Mouse (Mus musculus) liver, embryonic 14 days (tissue): ENCODE data around the gene Olfr1326-ps1. TPM values are rescaled to one million over a fixed set of nuclear protein-coding genes. Genes with fewer than 3 reads are reported as not detected.

Experiments used
- polyA plus RNA-seq: library from polyadenylated mRNA; depleted of rRNA; stranded (reverse); fragments of >200 nt; gene quantifications from 2 replicates; pipeline ENCODE4 v1.2.3, GENCODE M21; 2012; rRNA removed

The Olfr1326-ps1 gene
- not detected in 2 replicates for polyA plus RNA-seq

DNA sequence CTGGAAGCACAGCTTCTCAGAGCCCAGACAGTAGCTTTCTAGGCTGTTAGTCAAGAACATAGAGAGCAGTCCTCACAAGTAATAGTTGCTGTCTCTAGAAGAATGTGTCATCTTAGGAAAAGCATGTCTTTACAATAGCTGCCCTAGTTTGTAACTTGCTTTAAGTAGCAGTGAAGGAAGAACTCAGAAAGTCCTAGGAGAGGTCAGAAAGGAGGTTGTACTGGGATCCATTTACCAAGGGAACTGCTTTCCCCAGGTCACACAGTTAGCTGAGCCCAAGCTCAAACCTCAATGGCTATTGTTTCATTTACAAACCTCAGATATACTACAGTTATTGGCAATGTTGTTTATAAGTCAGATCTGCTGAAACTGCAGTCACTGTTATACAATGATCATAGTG lies at the start of gene Olfr1326-ps1:
TSS of gene Olfr1326-ps1 (minus strand) at position 101 of the 400 bp plus-strand sequence.

DNA sequence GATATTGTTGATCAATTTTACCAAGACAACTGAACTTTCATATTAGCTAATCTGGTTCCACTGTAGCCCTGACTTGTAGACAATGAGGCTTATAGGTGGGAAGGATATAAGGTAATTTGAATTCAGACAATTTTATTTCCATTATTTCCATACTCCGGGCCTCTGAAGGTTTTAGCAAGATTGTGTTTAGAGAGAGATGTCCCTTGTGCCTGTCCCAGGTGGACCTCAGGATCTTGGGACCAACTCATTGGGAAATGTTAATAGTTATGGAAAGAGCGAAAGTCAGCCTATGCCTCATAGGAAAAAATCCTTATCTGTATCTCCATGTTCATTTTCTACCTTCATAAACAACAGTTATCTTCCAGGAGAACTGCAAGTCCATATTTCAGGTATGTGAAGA lies 17.7 kb upstream of the Olfr1326-ps1 start, which contains the start of gene Olfr1325:
TSS of gene Olfr1325 (plus strand) at position 301 of the 400 bp plus-strand sequence.

Other genes starting within 250 kb of the Olfr1326-ps1 start
- 2.8 and 2.9 TPM in 2 replicates for gene Plxna3, start 245.8 kb downstream of the Olfr1326-ps1 start, polyA plus RNA-seq
- gene Lage3, start 221.3 kb downstream of the Olfr1326-ps1 start, polyA plus RNA-seq, result 43.3 and 50.5 TPM in 2 replicates
- 18.2 and 19.7 TPM in 2 replicates for gene Ubl4a, start 201.7 kb downstream of the Olfr1326-ps1 start, polyA plus RNA-seq
- gene Slc10a3, start 201.5 kb downstream of the Olfr1326-ps1 start, polyA plus RNA-seq, result 3.6 and 4.8 TPM in 2 replicates
- 5.9 and 7.1 TPM in 2 replicates for gene Fam3a, start 181.6 kb downstream of the Olfr1326-ps1 start, polyA plus RNA-seq
- gene Ikbkg, start 181.6 kb downstream of the Olfr1326-ps1 start, polyA plus RNA-seq, result 12.9 and 13.4 TPM in 2 replicates
- 22.1 and 30.4 TPM in 2 replicates for gene G6pdx, start 145.7 kb downstream of the Olfr1326-ps1 start, polyA plus RNA-seq
- gene Gm6880, start 93.5 kb downstream of the Olfr1326-ps1 start, polyA plus RNA-seq, result not detected in 2 replicates
- not detected in 2 replicates for gene Olfr1325, start 17.8 kb upstream of the Olfr1326-ps1 start, polyA plus RNA-seq
- 0.01 TPM in 1 of 2 replicates, not detected in the other for gene Gm5640, start 70.7 kb upstream of the Olfr1326-ps1 start, polyA plus RNA-seq
- not detected in 2 replicates for gene Gm6890, start 166.0 kb upstream of the Olfr1326-ps1 start, polyA plus RNA-seq